Mouse (Mus musculus) E14TG2a.4 (cell line): ENCODE data around the gene Ciao2a.

Source experiments
- CTCF ChIP-seq: conservative IDR thresholded peaks from 2 replicates; pipeline ENCODE4 v1.5.1; 2014; ENCODE audit warnings: low read length
- POU5F1 ChIP-seq: IDR thresholded peaks from 2 replicates; pipeline ENCODE4 v1.6.1; 2014; ENCODE audit warnings: low read length, borderline replicate concordance

- TF ChIP-seq CTCF (no peak), POU5F1 (no peak)
Measured at GRCm38 (mm10) chr9:66173316-66173855, 47.0 kb downstream of the Ciao2a start.
